Mouse (Mus musculus) urinary bladder, adult 18-20 months (tissue): Measurements from ENCODE around the gene Acap3.
A peak's percentile ranks its signal among the peaks of the same experiment; 100 is the strongest.

Experiments used
- DNase-seq, 2 experiments: peaks; one replicate each; pipeline ENCODE4 v3.0.0; 2022; ENCODE audit warnings: low spot score in 2 of 2, mixed read lengths in 2 of 2

The Acap3 gene

GRCm38 (mm10) chr4:155891551-155892001 is at the start of gene Acap3, which contains the start of gene Pusl1:
Gene Acap3 (plus strand): TSS chr4:155891822.
Gene Pusl1 (minus strand): TSS chr4:155891781.
- DNase-seq, result peak; percentile 91 to 96

GRCm38 (mm10) chr4:155843231-155843630 is 48.4 kb upstream of the Acap3 start:
- no peak for DNase-seq

GRCm38 (mm10) chr4:155846871-155847578 is 44.6 kb upstream of the Acap3 start, which contains the start of gene Dvl1:
Gene Dvl1 (plus strand): TSS chr4:155847402.
- DNase-seq, result peak; percentile 92

GRCm38 (mm10) chr4:155847591-155848352 is 43.9 kb upstream of the Acap3 start:
- no peak for DNase-seq

GRCm38 (mm10) chr4:155848434-155849095 is 43.1 kb upstream of the Acap3 start:
- no peak for DNase-seq

- DNase-seq, result no peak
Measured at GRCm38 (mm10) chr4:155849391-155849790, 42.2 kb upstream of the Acap3 start.

- DNase-seq, result no peak
Measured at GRCm38 (mm10) chr4:155849792-155850451, 41.7 kb upstream of the Acap3 start.

GRCm38 (mm10) chr4:155851368-155851767 is 40.3 kb upstream of the Acap3 start:
- DNase-seq, result no peak

- no peak for DNase-seq
Measured at GRCm38 (mm10) chr4:155851951-155852411, 39.6 kb upstream of the Acap3 start.

- DNase-seq, result no peak
Measured at GRCm38 (mm10) chr4:155853421-155853820, 38.2 kb upstream of the Acap3 start.

- DNase-seq, result no peak
Measured at GRCm38 (mm10) chr4:155854991-155855390, 36.6 kb upstream of the Acap3 start.

- no peak for DNase-seq
Measured at GRCm38 (mm10) chr4:155856071-155856470, 35.6 kb upstream of the Acap3 start.

- no peak for DNase-seq
Measured at GRCm38 (mm10) chr4:155856881-155857280, 34.7 kb upstream of the Acap3 start.

GRCm38 (mm10) chr4:155859318-155859717 is 32.3 kb upstream of the Acap3 start:
- no peak for DNase-seq

- DNase-seq, result no peak
Measured at GRCm38 (mm10) chr4:155861787-155862186, 29.8 kb upstream of the Acap3 start.

GRCm38 (mm10) chr4:155863001-155863400 is 28.6 kb upstream of the Acap3 start, which contains the start of gene Tas1r3:
Gene Tas1r3 (minus strand): TSS chr4:155863362.
- DNase-seq, result no peak

- DNase-seq, result peak; percentile 29 to 43
Measured at GRCm38 (mm10) chr4:155868614-155869298, 22.9 kb upstream of the Acap3 start.

- peak; percentile 92 to 96 for DNase-seq
Measured at GRCm38 (mm10) chr4:155869317-155870033, 22.1 kb upstream of the Acap3 start, which contains the start of the genes Cptp and Ints11. Gene Cptp (minus strand): TSS chr4:155869440. Gene Ints11 (plus strand): TSS chr4:155869546.

- no peak for DNase-seq
Measured at GRCm38 (mm10) chr4:155871404-155871803, 20.2 kb upstream of the Acap3 start.

GRCm38 (mm10) chr4:155883587-155883986 is 8.0 kb upstream of the Acap3 start:
- DNase-seq, result no peak
